Mouse (Mus musculus): Measurements from ENCODE around the gene Crybg2. TPM values are rescaled to one million over a fixed set of nuclear protein-coding genes. Genes with fewer than 3 reads are reported as not detected.
A peak's percentile ranks its signal among the peaks of the same experiment; 100 is the strongest.

Crybg2 gene
- polyA plus RNA-seq, 1 experiment from 2014 or later = 1.9 TPM

DNA sequence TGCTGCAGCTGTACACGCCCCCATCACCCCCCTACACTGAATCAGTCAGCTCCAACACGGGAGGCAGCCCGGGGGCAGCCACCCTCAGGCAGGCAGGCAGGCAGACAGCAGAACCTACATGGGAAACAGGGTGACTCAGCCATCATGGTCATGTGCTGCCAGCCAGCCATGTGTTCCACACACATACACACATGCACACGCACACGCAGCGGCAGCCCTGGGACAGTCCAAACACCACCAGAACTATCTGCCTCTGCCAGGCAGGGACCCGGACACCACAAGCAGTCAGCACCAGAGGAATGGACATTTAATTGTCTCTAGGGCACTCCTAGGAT lies 66.5 kb downstream of the Crybg2 start:
- DNase-seq (ENCODE audit: low spot score) = no peak
- WGBS = 84% methylated on average over 7 of the region's 7 CpGs
- H3K4me3 ChIP-seq (ENCODE audit: low read depth, low read length) = no peak overlapping the region

DNA sequence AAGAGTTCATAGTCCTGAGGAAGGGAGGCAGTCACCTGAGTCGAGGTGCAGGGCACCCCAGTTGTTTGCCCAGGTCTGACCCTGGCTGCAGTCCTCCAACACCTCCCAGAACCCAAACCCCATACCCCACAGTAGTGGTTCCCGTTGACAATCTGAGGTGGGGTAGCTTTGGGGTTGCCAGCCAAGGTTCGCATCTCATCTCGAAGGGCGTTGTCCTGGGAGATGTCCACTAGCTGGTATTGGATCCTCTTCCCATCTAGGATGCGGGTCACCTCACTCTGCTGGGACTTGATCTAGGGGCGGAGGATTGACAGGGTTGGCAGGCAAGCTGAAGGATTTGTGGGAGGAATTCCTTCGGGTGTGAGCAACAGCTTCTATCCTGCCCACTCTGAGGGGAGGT lies 67.2 kb downstream of the Crybg2 start:
- H3K4me1 ChIP-seq (ENCODE audit: control insufficient read depth, insufficient read depth, low read length) = peaks cover 10% of the 10 kb centered on the region
- H3K4me3 ChIP-seq (ENCODE audit: low read depth, low read length) = peak overlapping the region; percentile 82
- H3K27me3 ChIP-seq (replicated peaks; ENCODE audit: control insufficient read depth, insufficient read depth, low read length) = no peaks in the 10 kb centered on the region
- ATAC-seq = no peak
- peak overlapping the region; percentile 88 for H3K9ac ChIP-seq (ENCODE audit: low read length)
- DNase-seq (ENCODE audit: low spot score) = no peak
- H3K27ac ChIP-seq (ENCODE audit: low read depth, low read length) = no peak overlapping the region
- H3K9me3 ChIP-seq (replicated peaks; ENCODE audit: control insufficient read depth, low read length) = no peaks in the 10 kb centered on the region
- 63% methylated on average over 8 of the region's 8 CpGs for WGBS
- peaks cover 12% of the 10 kb centered on the region for H3K36me3 ChIP-seq (ENCODE audit: control insufficient read depth, insufficient read depth, low read length)
- H3K4me2 ChIP-seq (ENCODE audit: low read length) = peak overlapping the region; percentile 76

More for the DNA sequence above, 66.5 kb downstream of the Crybg2 start:
- Histone ChIP-seq H3K27me3 (replicated peaks; ENCODE audit: control insufficient read depth, insufficient read depth, low read length) (no peaks in the 10 kb centered on the region), H3K27ac (ENCODE audit: low read depth, low read length) (no peak overlapping the region), H3K4me1 (ENCODE audit: control insufficient read depth, insufficient read depth, low read length) (peaks cover 10% of the 10 kb centered on the region), H3K9me3 (replicated peaks; ENCODE audit: control insufficient read depth, low read length) (no peaks in the 10 kb centered on the region), H3K4me2 (ENCODE audit: low read length) (no peak overlapping the region), H3K36me3 (ENCODE audit: control insufficient read depth, insufficient read depth, low read length) (peaks cover 12% of the 10 kb centered on the region), H3K9ac (ENCODE audit: low read length) (0 out of 2 replicates have a peak overlapping the region, but pooled peaks have one; percentile 88)
- no peak for ATAC-seq

DNA sequence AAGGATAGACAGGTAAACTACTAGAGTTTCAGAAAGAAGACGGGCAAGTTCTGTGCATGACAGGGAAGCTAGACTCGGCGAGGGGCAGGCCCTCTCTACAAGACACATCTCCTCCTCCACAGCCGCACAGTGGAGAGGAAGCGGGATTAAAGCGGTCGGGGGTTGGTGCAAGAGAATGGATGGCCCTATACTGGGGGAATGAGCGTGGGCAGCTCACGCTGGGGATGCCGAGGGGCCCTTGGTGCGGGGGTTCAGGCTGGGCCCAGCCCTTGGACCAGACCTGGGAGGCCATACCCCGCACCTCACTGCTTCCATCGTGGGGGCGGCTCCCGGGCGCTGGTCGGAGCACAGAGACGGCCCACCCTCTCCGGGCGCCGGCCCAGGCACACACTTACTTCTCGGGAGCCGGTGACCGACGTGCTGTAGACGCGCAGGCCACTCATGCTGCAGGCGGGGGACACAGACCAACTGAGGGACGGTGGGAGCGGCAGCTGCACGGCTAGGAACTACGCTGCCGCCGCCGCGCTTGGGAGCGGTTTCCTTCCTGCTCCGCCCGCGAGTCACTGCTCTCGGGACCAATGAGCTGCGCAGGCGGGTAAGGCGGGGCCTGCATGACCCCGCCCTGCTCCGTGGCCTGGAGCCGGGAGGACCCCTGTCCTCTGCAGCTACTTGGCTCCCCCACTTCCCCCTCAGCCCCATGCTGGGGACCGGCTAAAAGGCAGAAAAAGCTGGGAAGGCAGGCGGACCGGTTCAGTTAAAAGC lies 67.8 kb downstream of the Crybg2 start, which contains the start of gene Sh3bgrl3:
TSS of gene Sh3bgrl3 (minus strand) at position 569 of the 762 bp plus-strand sequence.
- peak; percentile 93 for DNase-seq (ENCODE audit: low spot score)
- H3K9me3 ChIP-seq (replicated peaks; ENCODE audit: control insufficient read depth, low read length) = no peaks in the 10 kb centered on the region
- H3K4me1 ChIP-seq (ENCODE audit: control insufficient read depth, insufficient read depth, low read length) = peaks cover 10% of the 10 kb centered on the region
- peak within 1 kb of the TSS; percentile 74 for H3K27ac ChIP-seq (ENCODE audit: low read depth, low read length)
- peak within 1 kb of the TSS; percentile 76 for H3K4me2 ChIP-seq (ENCODE audit: low read length)
- WGBS = under 1% methylated on average over 49 of the region's 50 CpGs
- H3K4me3 ChIP-seq (ENCODE audit: low read depth, low read length) = peak within 1 kb of the TSS; percentile 82
- peak within 1 kb of the TSS; percentile 88 for H3K9ac ChIP-seq (ENCODE audit: low read length)
- no peaks in the 10 kb centered on the region for H3K27me3 ChIP-seq (replicated peaks; ENCODE audit: control insufficient read depth, insufficient read depth, low read length)
- peaks cover 12% of the 10 kb centered on the region for H3K36me3 ChIP-seq (ENCODE audit: control insufficient read depth, insufficient read depth, low read length)
- peak; percentile 97 for ATAC-seq

DNA sequence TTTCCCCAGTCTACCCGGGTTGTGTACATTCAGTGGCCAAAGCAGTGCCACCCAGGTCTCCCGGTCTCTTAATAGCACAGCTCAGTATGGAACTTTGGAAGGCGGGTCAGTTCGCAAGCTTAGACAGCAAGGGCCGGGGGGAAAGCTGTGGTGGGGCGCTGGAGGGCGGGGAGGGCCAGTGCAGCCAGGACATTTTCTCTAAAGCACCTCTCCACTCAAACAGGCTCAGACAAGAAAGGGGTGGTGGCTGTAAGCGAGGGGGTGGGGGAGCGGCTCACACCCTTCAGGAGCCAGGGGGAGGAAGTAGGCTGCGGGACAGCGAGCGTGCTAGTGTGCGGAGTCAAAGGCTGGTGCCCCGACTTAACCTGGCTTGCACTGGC lies 68.4 kb downstream of the Crybg2 start:
- peak overlapping the region; percentile 76 for H3K4me2 ChIP-seq (ENCODE audit: low read length)
- peaks cover 10% of the 10 kb centered on the region for H3K4me1 ChIP-seq (ENCODE audit: control insufficient read depth, insufficient read depth, low read length)
- peak overlapping the region; percentile 88 for H3K9ac ChIP-seq (ENCODE audit: low read length)
- H3K36me3 ChIP-seq (ENCODE audit: control insufficient read depth, insufficient read depth, low read length) = peaks cover 12% of the 10 kb centered on the region
- peak overlapping the region; percentile 82 for H3K4me3 ChIP-seq (ENCODE audit: low read depth, low read length)
- WGBS = 8% methylated on average over 14 of the region's 14 CpGs
- peak overlapping the region; percentile 74; the same call in 1 of the 2 replicates for H3K27ac ChIP-seq (ENCODE audit: low read depth, low read length)
- ATAC-seq = peak; percentile 49; the same call in 1 of the 2 replicates
- no peak for DNase-seq (ENCODE audit: low spot score)
- no peaks in the 10 kb centered on the region for H3K27me3 ChIP-seq (replicated peaks; ENCODE audit: control insufficient read depth, insufficient read depth, low read length)
- H3K9me3 ChIP-seq (replicated peaks; ENCODE audit: control insufficient read depth, low read length) = no peaks in the 10 kb centered on the region

DNA sequence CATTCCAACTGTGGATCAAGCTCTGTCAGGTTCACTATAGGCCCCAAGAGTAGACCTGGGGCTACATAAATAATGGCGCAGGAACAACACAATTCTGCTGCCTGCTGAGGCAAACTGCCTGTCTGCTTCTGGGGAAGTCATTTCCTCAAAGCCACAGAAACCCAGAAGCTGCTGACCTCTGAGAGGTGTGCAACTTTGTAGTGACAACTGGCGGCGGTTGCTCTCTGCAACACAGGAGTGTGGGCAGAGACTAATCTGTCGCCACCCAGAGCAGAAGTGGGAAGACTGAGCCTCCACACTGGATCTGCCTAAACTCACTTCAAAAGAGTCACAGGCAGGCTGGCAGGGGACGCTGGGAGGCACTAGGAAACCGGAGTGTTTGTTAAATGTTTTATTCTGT lies 68.9 kb downstream of the Crybg2 start:
- no peak overlapping the region; the same call in 1 of the 2 replicates for H3K27ac ChIP-seq (ENCODE audit: low read depth, low read length)
- H3K9ac ChIP-seq (ENCODE audit: low read length) = peak overlapping the region; percentile 88; the same call in 1 of the 2 replicates
- 58% methylated on average over 6 of the region's 6 CpGs for WGBS
- H3K4me1 ChIP-seq (ENCODE audit: control insufficient read depth, insufficient read depth, low read length) = peaks cover 10% of the 10 kb centered on the region
- no peaks in the 10 kb centered on the region for H3K27me3 ChIP-seq (replicated peaks; ENCODE audit: control insufficient read depth, insufficient read depth, low read length)
- ATAC-seq = no peak
- peak overlapping the region; percentile 82; the same call in 1 of the 2 replicates for H3K4me3 ChIP-seq (ENCODE audit: low read depth, low read length)
- DNase-seq (ENCODE audit: low spot score) = no peak
- H3K36me3 ChIP-seq (ENCODE audit: control insufficient read depth, insufficient read depth, low read length) = peaks cover 12% of the 10 kb centered on the region
- no peaks in the 10 kb centered on the region for H3K9me3 ChIP-seq (replicated peaks; ENCODE audit: control insufficient read depth, low read length)
- H3K4me2 ChIP-seq (ENCODE audit: low read length) = peak overlapping the region; percentile 76

DNA sequence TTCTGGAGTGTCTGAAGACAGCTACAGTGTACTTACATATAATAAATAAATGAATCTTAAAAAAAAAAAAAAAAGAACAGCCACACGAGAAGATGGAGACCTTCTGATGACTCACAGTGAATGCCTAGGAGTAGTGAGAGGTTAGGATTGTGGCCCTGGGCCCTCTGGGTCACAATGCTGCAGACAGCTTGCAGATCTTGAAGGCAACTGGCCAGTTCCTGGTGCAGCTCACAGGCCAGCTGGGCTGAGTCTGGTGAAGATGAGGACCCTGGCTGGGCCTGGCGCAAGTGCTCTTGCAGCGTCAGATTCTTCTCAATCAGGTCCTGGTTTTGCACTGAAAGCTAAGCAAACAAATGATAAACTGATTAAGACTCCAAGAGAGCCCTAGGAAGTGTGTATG lies 71.5 kb downstream of the Crybg2 start:
- Histone ChIP-seq H3K9me3 (replicated peaks; ENCODE audit: control insufficient read depth, low read length) (no peaks in the 10 kb centered on the region), H3K4me2 (ENCODE audit: low read length) (no peak overlapping the region), H3K4me1 (ENCODE audit: control insufficient read depth, insufficient read depth, low read length) (peaks cover 10% of the 10 kb centered on the region), H3K27me3 (replicated peaks; ENCODE audit: control insufficient read depth, insufficient read depth, low read length) (no peaks in the 10 kb centered on the region), H3K4me3 (ENCODE audit: low read depth, low read length) (no peak overlapping the region), H3K27ac (ENCODE audit: low read depth, low read length) (no peak overlapping the region), H3K36me3 (ENCODE audit: control insufficient read depth, insufficient read depth, low read length) (peaks cover 12% of the 10 kb centered on the region), H3K9ac (ENCODE audit: low read length) (no peak overlapping the region)
- 89% methylated on average over 3 of the region's 3 CpGs for WGBS
- DNase-seq (ENCODE audit: low spot score) (no peak), ATAC-seq (no peak)

DNA sequence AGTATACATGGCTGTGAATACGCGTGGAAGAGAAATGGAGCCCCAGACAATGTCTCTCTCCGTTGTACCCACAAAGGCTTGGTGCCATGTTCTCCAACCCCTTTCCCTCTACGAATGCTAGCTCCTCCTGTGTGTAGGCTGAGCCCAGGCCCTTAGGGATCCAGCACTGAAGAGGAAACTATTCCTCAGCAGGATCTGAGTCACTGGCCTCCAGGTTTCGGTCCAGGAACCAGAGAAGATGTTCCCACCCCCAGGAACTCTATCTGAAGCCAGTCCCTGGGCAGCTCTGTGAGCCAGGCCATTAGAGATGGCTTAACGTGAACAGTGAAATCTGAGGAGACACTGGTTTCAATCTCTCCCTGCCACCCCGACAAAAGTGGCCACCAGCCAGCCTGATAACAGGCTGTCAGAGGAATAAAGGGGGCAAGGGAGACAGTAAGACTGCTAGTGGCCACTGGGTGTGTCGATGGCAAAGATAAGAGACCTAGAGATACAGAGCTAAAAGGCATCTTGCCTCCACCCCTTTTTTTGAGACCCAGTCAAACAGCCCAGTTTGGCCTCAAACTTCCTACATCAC lies 72.0 kb downstream of the Crybg2 start:
- no peaks in the 10 kb centered on the region for H3K9me3 ChIP-seq (replicated peaks; ENCODE audit: control insufficient read depth, low read length)
- WGBS = 91% methylated on average over 8 of the region's 8 CpGs
- H3K4me1 ChIP-seq (ENCODE audit: control insufficient read depth, insufficient read depth, low read length) = peaks cover 7% of the 10 kb centered on the region
- no peak for DNase-seq (ENCODE audit: low spot score)
- no peak overlapping the region for H3K4me2 ChIP-seq (ENCODE audit: low read length)
- no peak overlapping the region for H3K9ac ChIP-seq (ENCODE audit: low read length)
- H3K27ac ChIP-seq (ENCODE audit: low read depth, low read length) = no peak overlapping the region
- H3K4me3 ChIP-seq (ENCODE audit: low read depth, low read length) = no peak overlapping the region
- peaks cover 15% of the 10 kb centered on the region for H3K36me3 ChIP-seq (ENCODE audit: control insufficient read depth, insufficient read depth, low read length)
- no peak for ATAC-seq
- H3K27me3 ChIP-seq (replicated peaks; ENCODE audit: control insufficient read depth, insufficient read depth, low read length) = no peaks in the 10 kb centered on the region

DNA sequence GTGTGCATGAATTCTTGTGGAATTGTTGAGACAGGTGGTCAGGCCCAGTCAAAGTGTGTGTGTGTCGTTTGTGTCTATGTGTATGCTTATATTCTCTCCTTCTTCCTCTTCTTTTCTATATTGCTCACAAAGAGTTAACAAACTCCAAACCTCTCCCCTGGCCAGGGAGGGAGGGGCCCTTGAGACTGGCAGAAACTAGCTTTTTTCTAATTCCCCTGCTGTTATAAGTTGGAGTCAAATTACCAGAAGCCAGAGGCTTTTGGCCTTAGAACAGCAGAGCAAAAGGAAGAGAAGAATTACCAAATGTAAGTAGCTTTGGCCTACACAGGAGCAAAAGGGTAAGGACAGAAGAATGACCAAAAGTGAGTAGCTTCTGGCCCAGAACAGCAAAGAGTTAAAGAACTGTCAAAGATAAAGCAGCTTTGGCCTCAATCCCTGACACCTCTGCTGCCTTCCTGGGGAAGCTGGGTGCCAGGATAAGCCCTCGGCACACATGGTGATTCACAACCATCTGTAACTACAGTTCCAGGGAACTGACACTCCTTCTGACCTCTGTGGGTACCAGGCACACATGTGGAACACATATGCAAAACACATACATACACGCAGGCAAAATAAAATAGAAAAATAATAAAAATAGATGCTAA lies 75.8 kb downstream of the Crybg2 start:
- Histone ChIP-seq H3K27me3 (replicated peaks; ENCODE audit: control insufficient read depth, insufficient read depth, low read length) (no peaks in the 10 kb centered on the region), H3K9me3 (replicated peaks; ENCODE audit: control insufficient read depth, low read length) (no peaks in the 10 kb centered on the region), H3K4me2 (ENCODE audit: low read length) (no peak overlapping the region), H3K4me3 (ENCODE audit: low read depth, low read length) (no peak overlapping the region), H3K27ac (ENCODE audit: low read depth, low read length) (no peak overlapping the region), H3K36me3 (ENCODE audit: control insufficient read depth, insufficient read depth, low read length) (peaks cover 4% of the 10 kb centered on the region), H3K9ac (ENCODE audit: low read length) (no peak overlapping the region), H3K4me1 (ENCODE audit: control insufficient read depth, insufficient read depth, low read length) (no peaks in the 10 kb centered on the region)
- 75% methylated on average over 3 of the region's 3 CpGs for WGBS
- DNase-seq (ENCODE audit: low spot score) (no peak), ATAC-seq (no peak)
